Mouse (Mus musculus) myocyte (in vitro differentiated cells): ENCODE measurements at regions not wholly inside any gene's neighbourhood (a gene's known extent, or its start where the extent isn't known, plus 50 kb on each side); places are given as distances from the start of the nearest gene placed in this dataset.

Experiments
- E2F4 ChIP-seq: IDR thresholded peaks from one replicate; pipeline ENCODE4 v1.6.1; 2011; ENCODE audit warnings: mild to moderate bottlenecking, control low read depth, moderate library complexity; ENCODE audit not compliant: insufficient read depth
- MAX ChIP-seq: IDR thresholded peaks from one replicate; pipeline ENCODE4 v1.6.1; 2011; ENCODE audit warnings: low read depth, mild to moderate bottlenecking, control low read depth
- MYOD1 ChIP-seq, 3 experiments: IDR thresholded peaks; one replicate each; pipeline ENCODE4 v1.6.1; 2011; ENCODE audit warnings: control low read depth in 2 of 3, low read depth in 2 of 3, mild to moderate bottlenecking in 2 of 3, moderate library complexity in 1 of 3; ENCODE audit not compliant: insufficient read length in 2 of 3, control insufficient read depth in 1 of 3
- POLR2A ChIP-seq: IDR thresholded peaks from one replicate; pipeline ENCODE4 v1.6.1; 2011; ENCODE audit warnings: low read depth, mild to moderate bottlenecking, control low read depth, moderate library complexity; ENCODE audit not compliant: insufficient read length
- POLR2AphosphoS2 ChIP-seq: IDR thresholded peaks from one replicate; pipeline ENCODE4 v1.6.1; 2011; ENCODE audit warnings: low read depth, control low read depth; ENCODE audit not compliant: insufficient read length
- SRF ChIP-seq: IDR thresholded peaks from one replicate; pipeline ENCODE4 v1.6.1; 2011; ENCODE audit warnings: low read depth; ENCODE audit not compliant: control insufficient read depth, insufficient read length
- TCF3 ChIP-seq: IDR thresholded peaks from one replicate; pipeline ENCODE4 v1.6.1; 2011; ENCODE audit warnings: low read depth, control low read depth; ENCODE audit not compliant: insufficient read length
- USF1 ChIP-seq: IDR thresholded peaks from one replicate; pipeline ENCODE4 v1.6.1; 2011; ENCODE audit warnings: low read depth, mild to moderate bottlenecking, control low read depth, moderate library complexity

- no peak for TF ChIP-seq POLR2AphosphoS2
- no peak for TF ChIP-seq POLR2A
- TF ChIP-seq E2F4 = no peak
- no peak for TF ChIP-seq MAX
- TF ChIP-seq MYOD1 (IDR thresholded peaks at IDR 0.05; ENCODE audit: control insufficient read depth in 1 of 3, insufficient read length in 2 of 3, low read depth in 2 of 3) = no peak
- no peak for TF ChIP-seq SRF
- no peak for TF ChIP-seq USF1
- no peak for TF ChIP-seq TCF3
Observed at GRCm38 (mm10) chr1:41391071-41391470, 585.7 kb downstream of the Tmem182 start.
